ENCODE assay signal across 9 mouse cellular contexts in genomic region chr12:73949318-73950058, GRCm38 (mm10). TPM values are rescaled to one million over a fixed set of nuclear protein-coding genes. Genes with fewer than 3 reads are reported as not detected.
DNase-seq lines count a peak whose midpoint lies in the region; ATAC-seq lines count a peak whose summit lies in the region.
"Had no signal": no experiment of that assay in that cellular context is flagged by ENCODE, and none has a peak within 500 bp of the region (broad histone marks: within the 10 kb centered on the region; RNA-seq: fewer than 3 reads in every experiment).

No protein-coding gene starts in this region.

- peak; percentile 81 for ATAC-seq in hindbrain, embryonic 12.5 days (ENCODE audit: low FRiP score)

- H3K27ac ChIP-seq in hindbrain, embryonic 12.5 days: peak overlapping the region; percentile 12; the same call in 1 of the 2 replicates

- 5% methylated on average over 46 of the region's 46 CpGs for WGBS in hindbrain, embryonic 12.5 days

- H3K27me3 ChIP-seq in hindbrain, embryonic 12.5 days: peaks cover 9% of the 10 kb centered on the region; the same call in 1 of the 2 replicates

- peak overlapping the region; percentile 76 for H3K4me2 ChIP-seq in hindbrain, embryonic 12.5 days (replicated peaks)

- peaks cover 8% of the 10 kb centered on the region for H3K36me3 ChIP-seq in hindbrain, embryonic 12.5 days

- H3K4me1 ChIP-seq in hindbrain, embryonic 12.5 days: peaks cover 11% of the 10 kb centered on the region

- H3K4me3 ChIP-seq in hindbrain, embryonic 12.5 days: peak overlapping the region; percentile 36

- peak overlapping the region; percentile 67 for H3K9ac ChIP-seq in hindbrain, embryonic 12.5 days

- H3K9me3 ChIP-seq in hindbrain, embryonic 12.5 days (replicated peaks): no peaks in the 10 kb centered on the region

- DNase-seq in R1 (ENCODE audit: low read depth, low spot score): peak; percentile 57
- DNase-seq in cerebellum, adult 9-10 months: peak; percentile 86
- DNase-seq in frontal cortex, postnatal 25 days (ENCODE audit: low spot score in 2 of 2): peak; percentile 25 to 26
- peak; percentile 31 to 48 for DNase-seq in layer of hippocampus, postnatal 36 days
- DNase-seq in lung, postnatal 14 days: peak; percentile 20
- DNase-seq in retina, adult 2 months (ENCODE audit: low read depth, low spot score): peak; percentile 23
- no peak for DNase-seq in c-Kit-positive CD71-positive TER-119-positive erythroid progenitor cells, embryonic 14.5 days (ENCODE audit: low spot score)

RNA-seq across cellular contexts. Expression of gene Gm49321, which starts 12.0 kb away (rescaled TPM):
- 15.2 and 15.8 TPM in 2 replicates for polyA plus RNA-seq in hindbrain, embryonic 12.5 days (2016; fragmentation: Nextera tagmentation; extraction: Ambion mirVana)
- 10 to 100 TPM; 12.0 to 17.6 TPM for total RNA-seq in layer of hippocampus, postnatal 36 days (2021)

RNA-seq across cellular contexts. Expression of gene Snapc1, which starts 14.8 kb away (rescaled TPM):
- 29.4 and 31.5 TPM in 2 replicates for polyA plus RNA-seq in hindbrain, embryonic 12.5 days (2016; fragmentation: Nextera tagmentation; extraction: Ambion mirVana)
- 10 to 100 TPM; 37.3 to 39.2 TPM for total RNA-seq in layer of hippocampus, postnatal 36 days (2021)

RNA-seq across cellular contexts. Expression of gene Syt16, which starts 48.0 kb away (rescaled TPM):
- 17.0 and 19.5 TPM in 2 replicates for polyA plus RNA-seq in hindbrain, embryonic 12.5 days (2016; fragmentation: Nextera tagmentation; extraction: Ambion mirVana)
- 10 to 100 TPM; 54.1 to 57.5 TPM for total RNA-seq in layer of hippocampus, postnatal 36 days (2021)
- polyA plus RNA-seq: spleen, adult 2 months had no signal

RNA-seq across cellular contexts. Expression of gene Hif1a, which starts 48.3 kb away (rescaled TPM):
- 133 and 139 TPM in 2 replicates for polyA plus RNA-seq in hindbrain, embryonic 12.5 days (2016; fragmentation: Nextera tagmentation; extraction: Ambion mirVana)
- 10 to 100 TPM; 54.9 to 60.0 TPM for total RNA-seq in layer of hippocampus, postnatal 36 days (2021)
